Mouse (Mus musculus): ENCODE results near the gene Rere. TPM values are rescaled to one million over a fixed set of nuclear protein-coding genes. Genes with fewer than 3 reads are reported as not detected.
"Not testable (repeated sequence)": the region's sequence is repeated elsewhere in the genome, so short reads cannot be mapped to it uniquely, and the experiment has no call there.

Rere gene
- total RNA-seq, 2 experiments from 2014 or later = 53.8 to 56.9 TPM

GRCm38 (mm10) chr4:150283335-150283638, 1.8 kb downstream of the Rere start:
- no peak for DNase-seq

- DNase-seq = no peak
Measured at GRCm38 (mm10) chr4:150283993-150284392, 2.5 kb downstream of the Rere start.

- DNase-seq = no peak
Measured at GRCm38 (mm10) chr4:150286980-150287379, 5.5 kb downstream of the Rere start.

DNA sequence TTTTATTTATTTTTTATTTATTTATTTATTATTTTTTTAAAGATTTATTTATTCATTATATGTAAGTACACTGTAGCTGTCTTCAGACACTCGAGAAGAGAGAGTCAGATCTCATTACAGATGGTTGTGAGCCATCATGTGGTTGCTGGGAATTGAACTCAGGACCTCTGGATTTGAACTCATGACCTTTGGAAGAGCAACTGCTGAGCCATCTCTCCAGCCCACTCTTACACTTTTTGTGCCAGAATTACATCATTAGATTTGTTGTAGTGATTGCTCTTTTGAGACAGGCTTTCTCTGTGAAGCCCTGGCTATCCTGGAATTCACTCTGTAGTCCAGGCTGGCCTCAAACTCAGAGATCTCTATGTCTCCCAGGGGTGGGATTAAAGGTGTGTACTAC, 6.0 kb downstream of the Rere start:
- DNase-seq = not testable (repeated sequence)

- DNase-seq = no peak
Measured at GRCm38 (mm10) chr4:150291900-150292299, 10.5 kb downstream of the Rere start.

- DNase-seq = no peak
Measured at GRCm38 (mm10) chr4:150294870-150295269, 13.4 kb downstream of the Rere start.

- DNase-seq = no peak
Measured at GRCm38 (mm10) chr4:150295966-150296365, 14.5 kb downstream of the Rere start.

DNA sequence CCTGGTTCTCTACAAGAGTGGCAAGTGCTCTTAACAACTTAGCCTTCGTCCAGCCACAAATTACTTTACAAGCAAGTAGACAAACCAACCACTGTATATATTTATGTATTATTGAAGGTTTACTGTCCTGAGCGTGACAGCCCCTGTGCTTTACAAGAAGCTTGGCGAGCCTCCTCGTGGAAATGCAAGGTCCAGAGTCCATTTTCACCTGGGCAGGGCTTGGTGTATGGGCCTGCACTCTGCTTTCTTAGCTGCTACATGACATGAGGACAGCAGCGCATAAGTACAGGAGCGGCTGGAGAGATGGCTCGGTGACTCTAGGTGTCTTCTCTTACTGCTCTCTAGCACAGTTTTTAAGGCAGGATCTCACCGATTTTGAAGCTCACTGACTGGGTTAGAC, 21.3 kb downstream of the Rere start:
- DNase-seq = no peak

- no peak for DNase-seq
Measured at GRCm38 (mm10) chr4:150306701-150307100, 25.3 kb downstream of the Rere start.

DNA sequence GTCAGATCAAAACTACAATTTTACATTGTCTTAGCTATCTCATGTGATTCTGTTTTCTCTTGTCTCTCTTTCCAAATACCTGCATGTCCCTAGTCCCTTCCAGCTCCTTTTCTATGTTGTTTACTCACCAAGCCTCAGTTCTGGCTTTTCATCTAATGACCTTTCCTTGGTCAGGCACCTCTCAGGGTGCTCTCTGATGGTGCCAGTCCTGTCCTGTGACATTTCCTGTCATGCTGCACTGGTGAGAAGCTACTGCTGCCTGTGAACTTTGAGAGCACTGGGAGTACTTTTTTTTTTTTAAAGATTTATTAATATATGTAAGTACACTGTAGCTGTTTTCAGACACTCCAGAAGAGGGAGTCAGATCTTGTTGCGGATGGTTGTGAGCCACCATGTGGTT, 25.8 kb downstream of the Rere start:
- DNase-seq = no peak

GRCm38 (mm10) chr4:150311431-150311830, 30.0 kb downstream of the Rere start:
- no peak for DNase-seq

GRCm38 (mm10) chr4:150312646-150313045, 31.2 kb downstream of the Rere start:
- DNase-seq = no peak

- DNase-seq = peak; percentile 12
Measured at GRCm38 (mm10) chr4:150315301-150315700, 33.9 kb downstream of the Rere start.

- DNase-seq = no peak
Measured at GRCm38 (mm10) chr4:150316546-150316945, 35.1 kb downstream of the Rere start.

DNA sequence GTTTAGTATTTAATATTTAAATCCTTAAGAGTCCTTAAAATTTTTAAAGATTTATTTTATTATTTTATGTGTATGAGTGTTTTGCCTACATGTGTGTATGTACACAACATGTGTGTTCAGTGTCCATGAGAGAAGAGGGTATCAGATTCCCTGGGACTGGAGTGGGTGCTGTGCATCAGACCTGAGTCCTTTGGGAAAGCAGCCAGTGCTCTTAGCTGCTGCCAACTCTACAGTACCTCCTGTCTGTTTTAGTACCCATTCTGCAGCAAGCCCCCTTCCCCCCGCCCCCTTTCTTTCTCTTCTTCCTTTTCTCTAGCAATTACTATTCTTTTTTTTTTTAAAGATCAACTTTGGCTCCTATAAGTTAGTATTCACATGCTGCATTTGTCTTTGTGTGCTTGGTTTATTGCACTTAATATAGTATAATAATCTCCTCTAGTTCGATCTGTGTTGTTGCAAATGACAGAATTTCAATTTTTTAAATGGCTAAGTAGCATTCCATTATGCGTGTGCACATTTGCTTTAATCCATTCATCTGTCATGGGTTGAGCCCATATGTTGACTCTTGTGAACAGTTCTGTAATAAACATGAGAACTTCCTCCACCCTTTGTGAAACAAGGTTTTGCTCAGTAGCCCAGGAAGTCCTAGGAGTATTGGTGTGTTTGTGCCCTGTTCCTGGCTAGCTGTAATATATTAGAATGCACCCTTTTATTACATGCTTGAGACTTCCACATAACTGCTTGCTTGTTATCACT, 43.8 kb downstream of the Rere start:
- no peak for DNase-seq

- DNase-seq = no peak
Measured at GRCm38 (mm10) chr4:150326005-150326404, 44.6 kb downstream of the Rere start.

GRCm38 (mm10) chr4:150327476-150327875, 46.0 kb downstream of the Rere start:
- DNase-seq = no peak

- DNase-seq = no peak
Measured at GRCm38 (mm10) chr4:150333927-150334682, 52.7 kb downstream of the Rere start.

GRCm38 (mm10) chr4:150337260-150337659, 55.8 kb downstream of the Rere start:
- DNase-seq = no peak

GRCm38 (mm10) chr4:150338906-150339650, 57.6 kb downstream of the Rere start:
- DNase-seq = peak; percentile 8

DNA sequence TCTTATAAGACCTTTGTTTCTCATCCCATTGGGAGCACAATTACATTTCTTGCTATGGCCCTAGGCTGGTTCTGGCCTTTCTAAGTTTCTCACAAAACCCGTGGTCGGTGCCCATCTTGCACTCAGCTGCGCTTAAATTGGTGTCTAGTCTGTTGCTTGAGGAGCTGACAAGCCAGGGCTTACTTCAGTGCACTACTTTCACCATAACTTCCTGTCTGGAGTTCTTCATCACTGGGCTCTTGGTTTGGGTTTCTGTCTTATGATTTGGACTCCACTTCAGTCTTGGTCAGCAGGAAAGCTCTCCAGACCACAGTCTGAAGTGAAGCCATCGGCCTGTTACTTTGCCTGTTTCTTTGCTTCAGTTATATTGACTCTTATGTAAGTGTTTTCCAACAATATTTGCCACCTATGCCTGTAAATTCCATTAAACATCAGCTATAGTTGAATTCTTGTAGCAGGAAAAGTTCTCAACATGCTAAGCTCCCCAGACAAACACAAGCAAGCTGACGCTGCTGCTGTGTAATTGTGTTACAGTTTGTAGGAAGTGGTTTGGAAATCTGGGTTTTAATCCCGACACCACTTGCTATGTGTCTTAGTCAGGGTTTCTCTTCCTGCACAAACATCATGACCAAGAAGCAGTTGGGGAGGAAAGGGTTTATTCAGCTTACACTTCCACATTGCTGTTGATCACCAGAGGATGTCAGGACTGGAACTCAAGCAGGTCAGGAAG, 59.5 kb downstream of the Rere start:
- DNase-seq = no peak

- no peak for DNase-seq
Measured at GRCm38 (mm10) chr4:150344526-150344925, 63.1 kb downstream of the Rere start.

All from gastrocnemius, postnatal 10 days (tissue).